Mouse (Mus musculus) hindbrain, postnatal 0 days (tissue): ENCODE data around the gene Diaph2. TPM values are rescaled to one million over a fixed set of nuclear protein-coding genes. Genes with fewer than 3 reads are reported as not detected.

Source experiments
- ATAC-seq: fragments of 200-750 bp; cut with Nextera tagmentation; 2 replicates; pipeline ENCODE4 v1.8.0; 2017; ENCODE audit warnings: mild to moderate bottlenecking, moderate TSS enrichment, moderate library complexity
- DNase-seq: peaks from one replicate; pipeline ENCODE4 v3.0.0-alpha.2; 2015; ENCODE audit warnings: low spot score
- H3K27ac ChIP-seq: fragments of 300-500 bp; sonication (generic); 2 replicates; pipeline ENCODE4 v1.5.1; 2014; ENCODE audit warnings: mild to moderate bottlenecking
- H3K27me3 ChIP-seq: fragments of 300-500 bp; sonication (generic); 2 replicates; pipeline ENCODE4 v1.6.1; 2014; ENCODE audit warnings: low read length, mixed read lengths; ENCODE audit not compliant: insufficient read depth
- H3K36me3 ChIP-seq: fragments of 300-500 bp; sonication (generic); 2 replicates; pipeline ENCODE4 v1.6.1; 2014; ENCODE audit warnings: low read length, mixed read lengths; ENCODE audit not compliant: insufficient read depth
- H3K4me1 ChIP-seq: fragments of 300-500 bp; sonication (generic); 2 replicates; pipeline ENCODE4 v1.6.1; 2014; ENCODE audit warnings: antibody characterized with exemption, low read length, mixed read lengths; ENCODE audit not compliant: insufficient read depth
- H3K4me2 ChIP-seq: fragments of 300-500 bp; sonication (generic); 2 replicates; pipeline ENCODE4 v1.6.1; 2014; ENCODE audit warnings: low read depth, mild to moderate bottlenecking, low read length, moderate library complexity, mixed read lengths
- H3K4me3 ChIP-seq: fragments of 300-500 bp; sonication (generic); 2 replicates; pipeline ENCODE4 v1.5.1; 2014; ENCODE audit warnings: low read length
- H3K9ac ChIP-seq: fragments of 300-500 bp; sonication (generic); replicated peaks from 2 replicates; pipeline ENCODE4 v1.6.1; 2014; ENCODE audit warnings: mild to moderate bottlenecking, low read length, moderate library complexity, mixed read lengths
- H3K9me3 ChIP-seq: fragments of 300-500 bp; sonication (generic); 2 replicates; pipeline ENCODE4 v1.6.1; 2016; ENCODE audit warnings: low read length, mixed read lengths
- CTCF ChIP-seq: IDR thresholded peaks from 2 replicates; pipeline ENCODE4 v1.5.1; 2016; ENCODE audit warnings: antibody characterized with exemption, control low read depth, low read depth
- WGBS: fragments of 180-500 bp; shearing (Covaris S2); extraction: QIAGEN DNeasy Blood & Tissue Kit; methylation state at CpG from one replicate; pipeline ENCODE4 v1.1.7; 2014; 5-methylcytosine and 5-hydroxymethylcytosine counted together
- polyA plus RNA-seq: library from polyadenylated mRNA; unstranded; fragments of >200 nt; fragmentation: Nextera tagmentation; extraction: Ambion mirVana; gene quantifications from 2 replicates; pipeline ENCODE4 v1.2.1, GENCODE M21; 2015
- total RNA-seq: library from RNA; depleted of rRNA; stranded (reverse); fragments of >200 nt; gene quantifications from 2 replicates; pipeline ENCODE4 v1.2.3, GENCODE M21; 2014

The Diaph2 gene
- total and polyA plus RNA-seq, 2 experiments from 2014 or later, result 2.3 to 4.1 TPM

DNA sequence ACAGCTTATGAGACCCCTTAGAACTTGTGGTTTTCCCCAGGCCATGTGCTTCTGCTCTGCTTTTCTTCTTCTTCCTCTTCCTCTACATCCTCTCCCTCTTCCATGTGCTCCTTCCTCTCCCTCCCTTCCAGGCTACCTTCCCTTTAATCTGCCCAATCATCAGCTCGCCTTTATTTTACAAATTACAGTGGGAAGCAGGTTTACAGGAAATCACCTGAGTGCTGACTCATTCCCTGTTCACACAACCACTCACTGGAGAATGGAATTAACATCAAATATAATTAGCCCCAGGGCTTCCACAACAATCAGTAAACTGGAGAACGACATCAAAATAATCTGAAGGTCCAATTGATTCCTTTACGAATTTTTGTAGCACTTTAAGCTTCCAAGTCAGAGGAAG, 3.6 kb upstream of the Diaph2 start:
- Histone ChIP-seq H3K9ac (no peak overlapping the region), H3K27me3 (no peaks in the 10 kb centered on the region), H3K4me2 (no peak overlapping the region), H3K4me1 (no peaks in the 10 kb centered on the region), H3K36me3 (no peaks in the 10 kb centered on the region), H3K4me3 (no peak overlapping the region), H3K9me3 (no peaks in the 10 kb centered on the region), H3K27ac (no peak overlapping the region)
- WGBS, result 73% methylated on average over 3 of the region's 3 CpGs
- DNase-seq (no peak), ATAC-seq (no peak)
- TF ChIP-seq CTCF, result no peak

DNA sequence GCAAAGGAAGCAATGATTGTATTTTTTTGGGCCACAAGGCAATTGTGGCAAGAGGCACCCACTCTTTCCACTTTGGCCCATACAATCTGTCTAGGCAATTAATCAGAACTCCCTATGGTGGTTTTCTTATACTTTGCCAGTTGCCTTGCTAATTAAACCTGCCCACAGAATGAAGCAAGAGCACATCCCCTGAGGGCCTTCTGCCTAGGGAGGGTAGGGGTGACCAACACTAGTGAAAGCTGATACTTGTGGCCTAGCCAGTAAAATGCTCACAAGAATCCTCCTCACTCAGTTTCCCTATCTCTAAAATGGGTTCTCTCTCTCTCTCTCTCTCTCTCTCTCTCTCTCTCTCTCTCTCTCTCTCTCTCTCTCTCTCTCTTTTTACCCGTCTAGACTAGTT, 440 bp upstream of the Diaph2 start:
- ATAC-seq (peak; percentile 48; the same call in 1 of the 2 replicates), DNase-seq (no peak)
- H3K9ac ChIP-seq, result no peak overlapping the region; the same call in 1 of the 2 replicates
- no peak for TF ChIP-seq CTCF
- H3K4me2 ChIP-seq, result peak overlapping the region; percentile 57
- no peaks in the 10 kb centered on the region for H3K27me3 ChIP-seq
- 0% methylated on average over 1 of the region's 1 CpGs for WGBS
- peak overlapping the region; percentile 57 for H3K4me3 ChIP-seq
- H3K27ac ChIP-seq, result 0 out of 2 replicates have a peak overlapping the region, but pooled peaks have one; percentile 64
- no peaks in the 10 kb centered on the region for H3K4me1 ChIP-seq
- no peaks in the 10 kb centered on the region for H3K36me3 ChIP-seq
- no peaks in the 10 kb centered on the region for H3K9me3 ChIP-seq

DNA sequence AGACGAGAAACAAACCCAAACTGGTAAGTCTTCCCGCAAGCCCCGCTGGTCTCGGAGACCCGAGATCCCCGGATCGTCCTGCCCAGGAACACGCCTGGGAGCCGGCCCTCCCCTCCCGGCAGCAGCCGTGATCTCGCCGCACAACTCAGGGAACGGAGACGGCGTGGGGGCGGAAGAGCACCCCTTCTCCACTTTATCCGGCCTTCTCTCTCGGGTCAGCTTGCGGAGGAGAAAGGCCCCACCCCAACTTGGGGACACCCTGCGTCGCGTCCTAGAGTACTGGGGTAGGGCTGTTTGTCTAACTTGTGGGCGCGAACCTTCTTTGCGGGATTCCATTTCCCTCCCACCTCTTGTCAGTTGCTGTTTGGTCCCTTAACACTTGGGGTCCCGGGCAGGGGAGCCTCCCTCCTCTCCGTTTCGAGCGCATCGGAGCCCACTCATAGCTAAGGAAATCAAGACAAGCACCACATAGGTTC, 590 bp downstream of the Diaph2 start:
- 29% methylated on average over 29 of the region's 31 CpGs for WGBS
- no peak for TF ChIP-seq CTCF
- Histone ChIP-seq H3K9ac (peak overlapping the region; percentile 50), H3K9me3 (no peaks in the 10 kb centered on the region), H3K27me3 (no peaks in the 10 kb centered on the region), H3K36me3 (no peaks in the 10 kb centered on the region), H3K4me2 (peak overlapping the region; percentile 57), H3K4me3 (peak overlapping the region; percentile 57), H3K4me1 (no peaks in the 10 kb centered on the region), H3K27ac (peak overlapping the region; percentile 64)
- peak; percentile 16 for DNase-seq
- ATAC-seq, result peak; percentile 71

GRCm38 (mm10) chrX:129750606-129751005, 1.1 kb downstream of the Diaph2 start:
- no peak for TF ChIP-seq CTCF
- 20% methylated on average over 6 of the region's 6 CpGs for WGBS
- H3K4me2 ChIP-seq, result peak overlapping the region; percentile 57
- H3K4me3 ChIP-seq, result peak overlapping the region; percentile 57
- no peak overlapping the region for H3K27ac ChIP-seq
- H3K4me1 ChIP-seq, result no peaks in the 10 kb centered on the region
- no peaks in the 10 kb centered on the region for H3K27me3 ChIP-seq
- H3K9me3 ChIP-seq, result no peaks in the 10 kb centered on the region
- H3K9ac ChIP-seq, result peak overlapping the region; percentile 50; the same call in 1 of the 2 replicates
- DNase-seq (no peak), ATAC-seq (no peak)
- H3K36me3 ChIP-seq, result no peaks in the 10 kb centered on the region

DNA sequence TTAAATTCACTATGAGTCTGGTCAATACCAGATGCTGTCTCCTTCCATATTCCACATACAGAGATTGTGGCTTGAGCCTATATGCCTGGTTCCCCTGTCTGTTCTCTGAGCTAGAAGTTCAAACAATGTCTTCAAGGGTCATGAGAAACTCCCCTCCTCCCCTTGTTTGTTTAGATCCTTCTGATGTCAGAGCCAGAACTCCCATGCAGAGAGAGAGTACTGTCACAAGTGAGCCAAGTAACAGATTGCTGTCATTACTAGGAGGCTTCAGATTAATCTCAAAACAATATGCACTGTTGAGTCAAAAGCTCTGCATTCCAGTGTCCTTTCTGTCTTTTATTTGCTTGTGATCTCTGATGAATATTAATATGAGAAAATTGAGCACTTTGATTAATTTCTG, 7.1 kb downstream of the Diaph2 start:
- Histone ChIP-seq H3K9ac (no peak overlapping the region), H3K4me3 (no peak overlapping the region), H3K9me3 (no peaks in the 10 kb centered on the region), H3K36me3 (no peaks in the 10 kb centered on the region), H3K4me2 (no peak overlapping the region), H3K27ac (no peak overlapping the region), H3K4me1 (no peaks in the 10 kb centered on the region), H3K27me3 (no peaks in the 10 kb centered on the region)
- DNase-seq (no peak), ATAC-seq (no peak)
- TF ChIP-seq CTCF, result no peak

DNA sequence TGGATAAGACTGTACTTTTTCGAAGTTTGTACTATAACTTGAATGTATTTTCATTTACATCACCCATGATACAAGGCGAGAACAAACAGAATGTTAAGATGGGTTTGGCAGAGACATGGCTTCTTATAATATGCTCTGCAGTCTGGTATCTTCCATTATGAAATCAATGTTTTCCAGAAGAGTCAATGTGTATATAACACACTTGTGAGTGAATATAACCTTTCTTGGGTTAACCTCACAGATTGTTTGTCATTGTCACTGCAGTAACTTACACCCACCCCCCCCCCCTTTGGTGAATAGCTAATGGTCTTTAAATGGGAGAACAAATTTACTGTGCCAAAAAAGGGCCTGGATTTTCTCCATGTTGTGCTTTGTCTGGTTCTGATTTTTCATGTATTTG, 13.1 kb downstream of the Diaph2 start:
- ATAC-seq (no peak), DNase-seq (no peak)
- 82% methylated on average over 2 of the region's 2 CpGs for WGBS
- Histone ChIP-seq H3K27me3 (no peaks in the 10 kb centered on the region), H3K4me3 (no peak overlapping the region), H3K4me1 (no peaks in the 10 kb centered on the region), H3K27ac (no peak overlapping the region), H3K4me2 (no peak overlapping the region), H3K36me3 (no peaks in the 10 kb centered on the region), H3K9ac (no peak overlapping the region), H3K9me3 (no peaks in the 10 kb centered on the region)
- no peak for TF ChIP-seq CTCF

- no peak for DNase-seq
- no peaks in the 10 kb centered on the region for H3K4me1 ChIP-seq
- 56% methylated on average over 2 of the region's 2 CpGs for WGBS
Observed at GRCm38 (mm10) chrX:129765378-129765777, 15.8 kb downstream of the Diaph2 start.

More at GRCm38 (mm10) chrX:129765378-129765777, 15.8 kb downstream of the Diaph2 start:
- no peak for ATAC-seq
- no peak overlapping the region for H3K27ac ChIP-seq
- H3K4me2 ChIP-seq, result no peak overlapping the region
- H3K9me3 ChIP-seq, result no peaks in the 10 kb centered on the region
- H3K4me3 ChIP-seq, result no peak overlapping the region
- no peaks in the 10 kb centered on the region for H3K36me3 ChIP-seq
- no peak overlapping the region for H3K9ac ChIP-seq
- no peaks in the 10 kb centered on the region for H3K27me3 ChIP-seq
- TF ChIP-seq CTCF, result no peak
